Mouse (Mus musculus) left cerebral cortex, postnatal 10 days (tissue): ENCODE measurements around the gene Tcam1. TPM values are rescaled to one million over a fixed set of nuclear protein-coding genes. Genes with fewer than 3 reads are reported as not detected.
"Not testable (repeated sequence)": the region's sequence is repeated elsewhere in the genome, so short reads cannot be mapped to it uniquely, and the experiment has no call there.

Experiments used
- DNase-seq, 2 experiments: peaks; one replicate each; pipeline ENCODE4 v3.0.0; 2021 to 2022; ENCODE audit warnings: low spot score in 2 of 2, mixed read lengths in 1 of 2; ENCODE audit errors: extremely low spot score in 1 of 2
- intact Hi-C: fragments of 180-260 bp; cut with DNase I; formaldehyde crosslinking; loops from one replicate; pipeline ENCODE4 v1.15.1; 2025
- total RNA-seq, 2 experiments: library from RNA; stranded (reverse); gene quantifications; 2 replicates each; pipeline ENCODE4 v1.2.3; 2021

Gene Tcam1
- total RNA-seq = under 1 TPM; 0.21 to 0.22 TPM

DNA sequence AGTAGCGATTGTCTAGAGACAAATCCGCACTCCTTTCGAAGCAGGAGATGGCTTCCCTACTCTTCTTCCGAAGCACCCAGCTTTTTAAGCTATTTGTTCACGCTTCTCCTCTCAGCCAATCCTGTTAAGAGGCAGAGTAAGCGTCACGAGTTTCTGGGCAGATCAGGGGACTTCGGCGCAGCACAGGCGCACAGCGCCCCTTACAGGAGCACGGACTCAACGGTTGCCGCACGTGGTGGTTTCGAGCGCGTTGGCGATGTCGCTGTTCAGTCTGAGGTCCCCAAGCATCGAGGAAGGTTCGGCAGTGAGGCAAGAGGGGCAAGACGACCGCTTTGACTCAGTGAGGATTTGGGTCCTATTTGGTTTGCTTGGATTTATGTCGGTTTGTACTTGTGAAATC is at the start of gene Tcam1:
Tcam1 (plus strand) TSS at position 219 of the 400 bp plus-strand sequence.
- peak; percentile 90 to 92 for DNase-seq
- intact Hi-C loops = loop anchor here (5.0 kb wide), 1 partner anchor 46 kb away; no protein-coding TSS in a partner anchor

DNA sequence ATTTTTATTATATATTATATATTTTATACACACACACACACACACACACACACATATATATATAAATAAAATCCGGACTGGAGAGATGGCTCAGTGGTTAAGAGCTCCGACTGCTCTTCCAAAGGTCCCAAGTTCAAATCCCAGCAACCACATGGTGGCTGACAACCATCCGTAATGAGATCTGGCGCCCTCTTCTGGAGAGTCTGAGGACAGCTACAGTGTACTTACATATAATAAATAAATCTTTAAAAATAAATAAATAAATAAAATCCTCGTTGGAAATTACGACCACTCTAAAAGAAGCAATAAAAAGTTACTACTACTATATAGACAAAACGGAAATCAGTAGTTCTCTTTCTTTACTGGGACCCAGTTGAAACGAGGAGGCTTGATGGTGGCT is 42.5 kb upstream of the Tcam1 start:
- DNase-seq, intact Hi-C loops: not testable (repeated sequence)

DNA sequence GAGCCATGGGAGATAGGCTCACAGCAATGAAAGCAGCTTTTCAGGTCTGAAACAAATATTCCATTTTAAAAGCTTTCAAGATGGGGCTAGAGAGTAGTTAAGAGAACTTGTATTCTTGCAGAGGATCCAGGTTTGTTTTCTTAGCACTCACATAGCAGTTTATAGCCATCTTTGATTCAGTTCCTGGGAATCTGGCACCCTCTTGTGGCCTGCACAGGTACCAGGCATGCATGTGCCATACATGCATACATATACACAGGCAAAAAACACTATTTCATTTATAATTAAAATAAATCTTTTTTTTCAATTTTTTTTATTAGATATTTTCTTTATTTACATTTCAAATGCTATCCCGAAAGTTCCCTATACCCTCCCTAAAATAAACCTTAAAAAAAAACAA is 29.6 kb upstream of the Tcam1 start:
- intact Hi-C loops = no loop called here
- no peak for DNase-seq

DNA sequence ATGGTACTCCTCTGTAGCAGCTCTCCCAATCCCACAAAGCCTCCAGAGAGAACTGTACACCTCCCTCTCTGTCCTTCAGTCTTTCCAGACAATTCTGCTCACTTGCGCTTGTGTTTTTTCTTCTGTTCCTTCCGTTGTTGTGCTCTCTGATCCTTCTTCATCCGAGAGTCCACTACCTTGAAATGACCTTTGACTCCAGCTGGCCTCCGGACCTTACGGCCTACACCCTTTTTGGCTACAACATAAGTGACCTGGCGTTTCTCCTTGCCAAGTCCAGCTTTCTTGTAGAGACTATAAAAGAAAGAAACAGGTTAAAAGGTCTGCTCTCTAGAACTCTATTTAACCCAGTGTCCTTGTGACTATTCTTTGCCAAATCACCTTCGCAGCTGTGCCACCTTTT is 27.1 kb upstream of the Tcam1 start:
- DNase-seq = no peak
- intact Hi-C loops = no loop called here

DNA sequence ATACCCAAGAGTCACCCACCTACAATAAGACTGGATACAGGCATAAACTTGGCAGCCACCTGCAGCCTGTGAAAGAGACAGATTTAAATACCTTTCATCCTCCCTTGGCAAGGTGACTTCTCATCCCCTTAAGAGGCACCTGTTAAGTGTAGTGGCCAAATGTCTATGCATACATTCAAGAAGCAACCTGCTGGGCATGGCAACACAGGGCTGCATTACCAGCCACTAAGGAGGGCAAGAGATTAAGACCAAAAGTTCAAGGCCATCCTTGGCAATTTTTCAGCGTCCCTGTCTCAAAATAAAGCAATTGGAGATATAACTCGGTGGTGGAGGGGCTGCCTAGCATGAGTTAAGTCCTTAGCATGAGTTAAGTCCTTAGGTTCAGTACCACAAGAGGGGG is 21.7 kb upstream of the Tcam1 start:
- intact Hi-C loops = no loop called here
- DNase-seq = no peak

DNA sequence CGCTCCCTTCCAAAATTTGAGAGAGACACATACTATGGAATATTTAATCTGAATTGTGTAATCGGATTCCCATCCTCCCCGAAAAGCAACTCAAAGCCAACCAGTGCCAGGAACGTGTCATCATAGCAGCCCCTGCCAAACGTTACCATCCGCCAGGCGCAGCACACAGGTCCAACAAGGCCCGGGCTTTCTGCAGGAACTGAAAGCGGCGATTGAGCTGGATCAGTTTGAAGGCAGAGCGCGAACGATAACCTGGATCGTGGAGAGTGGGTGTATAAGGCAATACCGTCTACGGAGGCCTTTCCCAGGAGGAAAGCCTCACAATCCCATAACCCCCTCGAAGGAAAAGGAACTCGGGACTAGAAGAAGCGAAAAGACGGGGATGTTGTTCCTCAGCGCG is 21.3 kb upstream of the Tcam1 start:
- DNase-seq = peak in 1 of 2 experiments; percentile 36
- intact Hi-C loops = no loop called here

DNA sequence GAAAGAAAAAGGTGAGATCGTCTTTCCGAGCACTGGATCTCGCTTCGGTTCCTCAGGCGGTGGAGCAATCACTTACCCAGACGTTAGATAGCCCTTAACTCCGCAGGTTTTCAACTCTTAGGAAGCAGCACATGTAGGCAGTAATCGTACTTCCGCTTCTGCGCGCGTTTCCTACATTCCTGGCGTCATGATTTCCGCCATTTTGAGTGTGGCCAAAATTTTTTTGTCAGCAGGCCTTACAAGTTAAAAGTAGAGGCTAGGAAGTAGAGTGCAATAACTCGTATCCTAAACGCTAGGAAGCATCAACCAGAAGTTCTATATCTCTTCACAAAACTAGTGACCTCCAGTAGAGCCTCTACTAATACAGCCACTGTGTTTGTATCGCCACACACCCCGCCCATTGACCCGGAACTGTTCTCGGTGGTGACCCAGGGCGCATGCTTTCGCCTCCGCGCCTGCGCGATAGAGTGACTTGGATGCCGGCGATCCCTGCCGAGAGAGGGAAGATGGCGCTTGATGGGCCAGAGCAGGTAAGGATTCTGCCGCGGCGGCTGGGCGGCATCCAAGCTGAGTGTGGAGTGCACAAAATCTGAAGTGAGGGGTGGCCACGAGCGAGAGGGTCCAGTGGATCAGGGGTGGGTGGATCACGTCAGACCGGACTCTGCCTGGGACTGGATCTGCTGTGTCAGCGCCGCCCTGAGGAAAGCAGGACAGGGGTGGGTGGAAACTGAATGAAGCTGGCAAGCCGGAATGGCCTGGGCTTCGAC is 20.6 kb upstream of the Tcam1 start, which contains the start of the genes Ftsj3 and Psmc5:
Ftsj3 (minus strand) TSS at position 395 of the 767 bp plus-strand sequence.
Psmc5 (plus strand) TSS at position 470 of the 767 bp plus-strand sequence.
- DNase-seq = peak; percentile 97 to 99
- intact Hi-C loops = no loop called here

DNA sequence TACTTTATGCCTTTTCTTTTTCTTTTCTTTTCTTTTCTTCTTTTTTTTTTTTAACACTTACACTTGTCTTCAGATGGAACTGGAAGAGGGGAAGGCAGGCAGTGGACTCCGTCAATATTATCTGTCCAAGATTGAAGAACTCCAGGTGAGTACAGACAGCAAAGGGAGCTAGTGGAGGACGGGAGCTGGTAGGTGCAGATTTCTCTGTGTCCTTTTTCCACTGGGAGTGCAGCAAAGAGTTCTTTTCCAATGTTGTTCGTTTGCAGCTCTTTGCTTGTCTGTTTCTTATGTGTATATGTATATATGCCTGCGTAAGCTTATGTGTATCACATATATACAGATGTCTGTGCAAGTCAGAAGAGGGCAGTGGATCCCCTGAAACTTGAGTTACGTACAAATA is 19.7 kb upstream of the Tcam1 start:
- DNase-seq = peak in 1 of 2 experiments; percentile 33
- intact Hi-C loops = no loop called here

DNA sequence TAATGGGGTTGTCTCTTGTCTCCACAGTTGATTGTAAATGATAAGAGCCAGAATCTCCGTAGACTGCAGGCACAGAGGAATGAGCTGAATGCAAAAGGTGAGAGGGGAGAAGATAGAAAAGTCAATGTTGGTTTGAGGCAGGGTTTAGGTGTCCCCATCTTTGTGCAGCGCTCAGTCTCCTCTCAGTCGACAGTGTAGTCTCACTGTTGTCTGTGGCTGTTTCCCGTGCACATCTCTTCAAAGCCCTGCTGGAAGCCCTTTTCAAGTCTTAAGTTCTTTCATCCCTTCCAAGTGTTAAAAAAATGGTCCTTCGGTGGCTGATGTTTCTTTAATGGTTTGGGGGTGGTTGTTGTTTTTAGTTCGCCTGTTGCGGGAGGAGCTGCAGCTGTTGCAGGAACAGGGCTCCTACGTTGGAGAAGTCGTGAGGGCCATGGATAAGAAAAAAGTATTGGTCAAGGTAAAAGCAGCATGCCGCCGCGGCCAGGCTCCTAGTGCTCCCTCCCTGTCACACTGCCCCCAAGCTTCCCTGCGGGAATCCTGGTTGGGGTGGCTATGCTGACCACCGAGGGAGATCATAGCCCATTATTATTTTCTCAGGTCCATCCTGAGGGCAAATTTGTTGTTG is 15.5 kb upstream of the Tcam1 start:
- no peak for DNase-seq
- intact Hi-C loops = no loop called here

DNA sequence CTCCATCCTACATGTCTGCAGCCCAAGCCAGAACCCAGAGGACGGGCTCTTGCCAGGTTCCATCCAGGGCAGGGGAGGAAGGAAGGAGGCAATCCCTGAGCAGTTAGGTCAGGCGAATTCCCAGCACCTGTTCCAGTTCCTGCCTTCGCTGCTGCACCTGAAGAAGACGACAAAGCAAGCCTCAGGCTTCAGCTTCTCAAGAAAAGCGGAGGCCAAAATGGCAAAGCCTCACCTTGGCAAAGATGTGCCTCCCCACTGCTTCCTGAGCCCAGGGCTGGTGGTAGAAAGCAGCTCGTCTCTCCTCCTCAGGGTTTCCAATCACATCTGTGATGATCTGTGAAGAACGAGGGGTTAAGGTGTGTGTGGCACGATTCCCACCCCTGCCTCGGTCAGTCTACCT is 12.5 kb upstream of the Tcam1 start:
- intact Hi-C loops = no loop called here
- no peak for DNase-seq

DNA sequence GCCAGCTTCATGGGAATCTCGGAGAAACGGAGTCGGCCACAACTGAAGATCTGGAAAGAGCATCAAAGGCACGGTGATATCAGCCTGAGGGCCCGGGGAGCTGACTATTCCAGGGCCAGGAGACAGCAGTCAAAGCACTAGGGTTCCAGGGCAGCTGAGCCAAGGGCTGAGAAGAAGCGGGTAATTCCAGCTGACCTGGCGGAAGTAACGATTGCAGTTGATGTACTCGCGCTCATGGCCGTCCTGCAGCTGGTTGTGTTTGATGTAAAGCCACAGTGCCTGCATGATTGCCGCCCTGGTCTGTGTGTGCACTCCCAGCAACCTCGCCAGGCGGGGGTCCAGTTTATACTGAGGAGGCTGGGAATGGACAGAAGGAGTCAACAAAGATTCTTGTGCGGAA is 11.5 kb upstream of the Tcam1 start:
- intact Hi-C loops = no loop called here
- DNase-seq = peak in 1 of 2 experiments; percentile 29

DNA sequence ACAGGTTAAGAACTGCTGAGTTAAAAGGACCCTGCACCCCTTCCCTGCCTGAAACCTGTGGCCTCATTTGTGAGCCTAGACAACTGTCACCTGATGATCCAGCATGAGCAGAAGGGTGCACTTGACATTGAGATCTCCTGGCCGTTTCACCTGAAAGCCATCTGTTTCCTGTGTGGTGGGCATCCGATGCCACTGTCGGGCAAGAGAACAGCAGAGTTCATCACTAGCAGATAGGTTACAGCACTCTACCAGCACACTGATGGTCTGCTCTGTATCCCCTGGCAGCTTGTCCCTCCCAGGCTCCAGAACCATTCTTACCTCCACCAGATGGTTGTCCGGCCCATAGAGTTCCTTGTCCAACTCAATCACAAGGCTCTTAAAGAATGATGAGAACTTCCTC is 10.9 kb upstream of the Tcam1 start:
- no peak for DNase-seq
- intact Hi-C loops = no loop called here

DNA sequence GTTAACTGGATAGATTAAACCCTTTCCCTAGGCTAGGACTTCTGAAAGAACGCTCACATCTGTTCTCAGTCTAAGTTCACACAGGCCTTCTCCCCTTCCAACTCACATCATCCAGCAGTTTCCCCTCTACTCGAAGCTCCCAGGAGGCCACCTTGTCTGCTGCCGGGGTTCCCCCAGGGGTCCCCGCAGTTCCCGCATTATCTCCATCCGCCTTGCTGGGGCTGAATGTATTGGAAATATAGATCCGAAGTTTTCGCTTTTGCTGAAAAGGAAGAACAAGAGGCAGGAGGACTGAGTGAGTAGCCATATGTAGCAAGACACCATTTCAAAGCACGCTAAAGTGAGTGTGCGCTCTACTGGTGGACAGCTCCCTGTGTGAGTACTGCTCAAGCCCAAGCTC is 10.0 kb upstream of the Tcam1 start:
- no peak for DNase-seq
- intact Hi-C loops = no loop called here

DNA sequence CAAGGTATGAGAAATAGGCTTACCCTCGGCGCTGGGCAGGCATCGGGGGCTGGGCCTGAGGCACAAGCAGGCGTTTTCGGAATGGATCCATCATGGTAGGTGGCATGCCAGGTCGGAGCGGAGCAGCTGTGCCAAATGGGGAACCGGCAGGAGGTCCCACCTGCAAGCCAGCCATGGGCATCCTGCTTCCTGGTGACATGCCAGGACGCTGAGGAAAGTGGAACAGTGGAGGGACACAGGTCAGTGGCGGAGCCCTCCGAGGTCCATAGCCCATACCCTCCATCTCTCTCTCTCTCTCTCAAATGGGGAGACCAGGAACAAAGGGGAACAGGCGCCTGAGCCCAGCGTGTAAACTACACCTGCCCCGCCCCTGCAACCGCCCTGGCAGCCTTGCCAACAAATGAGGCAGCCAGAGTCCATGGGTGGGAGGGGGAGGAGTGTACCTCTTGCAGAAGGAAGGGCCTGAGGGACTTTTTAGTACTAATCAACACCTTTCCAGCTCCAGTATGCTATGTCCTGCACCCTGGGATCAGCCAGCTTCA is 9.1 kb upstream of the Tcam1 start:
- intact Hi-C loops = no loop called here
- DNase-seq = peak in 1 of 2 experiments; percentile 58

DNA sequence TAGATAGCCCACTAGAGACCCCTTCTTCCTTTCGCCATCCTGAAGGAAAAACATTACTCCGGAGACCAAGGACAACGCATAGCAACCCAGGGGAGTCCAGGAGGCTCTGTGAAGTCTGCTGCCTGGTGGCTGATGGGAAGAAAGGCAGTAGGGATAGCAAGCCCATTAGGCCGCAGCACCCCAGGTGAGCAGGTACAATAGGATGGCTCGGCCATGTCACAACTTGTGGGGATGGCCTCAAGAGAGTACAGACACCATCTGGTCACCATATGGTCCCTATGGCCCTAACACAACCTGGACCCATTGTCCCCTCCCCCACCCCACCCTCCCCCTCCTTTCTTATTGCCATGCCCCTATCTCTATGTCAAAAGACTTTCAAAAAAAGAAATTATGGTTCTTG is 8.6 kb upstream of the Tcam1 start:
- no peak for DNase-seq
- intact Hi-C loops = no loop called here

DNA sequence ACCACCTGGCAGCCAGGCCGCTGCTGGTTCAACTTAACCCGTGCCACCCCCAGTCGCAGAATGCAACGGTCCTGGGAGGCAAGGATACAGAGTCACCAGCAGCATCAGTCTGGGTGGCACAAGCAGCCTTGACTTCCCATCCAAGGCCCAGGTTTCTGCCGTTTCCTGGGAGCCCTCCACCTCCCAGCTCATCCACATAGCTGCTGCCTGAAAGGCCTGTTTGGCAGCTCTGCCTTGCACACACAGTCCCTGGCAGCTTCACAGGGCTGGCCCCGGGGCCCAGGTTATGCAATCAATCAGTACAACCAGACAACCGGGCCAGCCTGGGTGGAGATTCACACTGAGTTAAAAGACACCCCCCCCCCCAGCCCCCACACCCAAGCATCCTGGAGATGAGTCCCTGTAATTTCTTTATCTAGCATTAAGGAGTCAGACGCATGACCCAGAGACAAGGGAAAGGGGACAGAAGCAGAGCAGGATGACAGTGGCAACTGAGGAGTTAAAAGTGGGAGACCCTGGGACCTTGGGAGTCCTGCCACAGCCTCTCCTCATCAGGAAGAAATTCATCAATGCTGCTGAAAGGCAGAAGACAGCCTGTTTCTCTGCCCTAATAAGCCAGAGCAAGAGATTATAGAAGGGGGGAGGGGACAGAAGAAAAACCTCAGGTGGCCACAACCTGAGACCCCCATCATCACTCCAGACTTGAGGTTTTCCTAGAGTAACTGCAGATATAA is 8.0 kb upstream of the Tcam1 start:
- intact Hi-C loops = no loop called here
- DNase-seq = peak in 1 of 2 experiments; percentile 60

DNA sequence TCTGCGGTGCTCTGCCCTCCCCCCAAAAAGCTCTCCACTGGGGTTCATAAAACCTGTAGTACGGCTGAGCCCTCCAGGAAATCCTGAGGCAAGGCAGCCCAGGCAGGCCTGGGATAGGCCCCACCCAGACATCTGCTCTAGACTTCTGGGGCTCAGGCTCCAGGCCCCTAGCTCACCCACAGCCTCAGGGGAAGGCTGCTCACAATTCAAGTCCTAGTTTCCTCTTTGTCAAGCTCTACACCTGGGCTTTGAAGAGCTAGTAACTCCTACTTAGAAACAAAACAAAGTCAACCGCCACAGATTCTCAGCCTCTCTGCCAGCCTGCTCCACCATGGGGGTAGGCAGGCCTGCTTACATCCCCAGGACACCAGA is 7.4 kb upstream of the Tcam1 start:
- DNase-seq = peak in 1 of 2 experiments; percentile 33
- intact Hi-C loops = no loop called here

DNA sequence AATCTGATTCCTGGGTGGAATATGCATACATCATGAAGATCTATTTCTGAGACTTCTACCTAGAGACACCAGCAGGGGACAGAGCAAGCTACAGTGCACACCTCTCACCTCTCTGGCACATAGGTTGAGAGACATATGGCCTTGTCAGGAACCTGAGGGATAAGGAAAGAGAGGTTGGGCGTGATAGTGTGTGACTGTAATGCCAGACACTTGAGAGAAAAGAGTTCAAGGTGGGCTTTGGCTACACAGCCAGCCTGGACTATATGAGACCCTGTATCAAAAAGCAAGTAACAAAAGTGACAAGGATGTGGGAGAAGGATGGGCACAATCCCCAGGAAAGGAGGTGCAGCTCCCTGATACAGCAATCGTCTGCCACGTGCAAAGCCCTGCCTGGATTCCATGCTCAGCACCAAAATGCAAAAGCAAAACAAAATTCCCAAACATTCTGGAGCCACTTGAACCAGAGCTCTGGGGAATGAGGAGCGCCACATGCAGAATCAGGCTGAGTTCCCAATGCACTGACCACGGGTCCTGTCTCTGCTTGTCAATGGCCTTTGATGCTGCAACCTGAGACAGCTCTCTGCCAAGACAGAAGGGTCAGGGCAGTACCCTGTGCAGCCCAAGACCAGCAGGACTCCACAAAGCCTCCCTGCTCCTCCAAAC is 5.2 kb upstream of the Tcam1 start:
- intact Hi-C loops = no loop called here
- peak in 1 of 2 experiments; percentile 21 for DNase-seq
